Mouse (Mus musculus) cerebellum, adult 2 months (tissue): Measurements from ENCODE around the gene Krtap12-1. TPM values are rescaled to one million over a fixed set of nuclear protein-coding genes. Genes with fewer than 3 reads are reported as not detected.
"Not testable (repeated sequence)": the region's sequence is repeated elsewhere in the genome, so short reads cannot be mapped to it uniquely, and the experiment has no call there.

Experiments used
- DNase-seq, 2 experiments: peaks; one replicate each; pipeline ENCODE4 v3.0.0; 2021
- H3K27ac ChIP-seq: fragments of 200-500 bp; 2 replicates; pipeline ENCODE4 v1.5.1; 2012; ENCODE audit warnings: low read length, control low read depth, inconsistent platforms; ENCODE audit not compliant: insufficient read depth
- H3K27me3 ChIP-seq: fragments of 200-500 bp; 2 replicates; pipeline ENCODE4 v1.6.1; 2012; ENCODE audit warnings: inconsistent platforms, mild to moderate bottlenecking, low read length, moderate library complexity; ENCODE audit not compliant: control insufficient read depth, insufficient read depth
- H3K4me1 ChIP-seq: fragments of 200-500 bp; 2 replicates; pipeline ENCODE4 v1.6.1; 2011; ENCODE audit warnings: low read length; ENCODE audit not compliant: control insufficient read depth, insufficient read depth
- H3K4me3 ChIP-seq: fragments of 200-500 bp; replicated peaks from 2 replicates; pipeline ENCODE3; 2011; ENCODE audit warnings: mild to moderate bottlenecking, low read depth, low read length, control low read depth; ENCODE audit not compliant: insufficient read depth
- CTCF ChIP-seq: fragments of 200-500 bp; IDR thresholded peaks from 2 replicates; pipeline ENCODE4 v1.5.1; 2011; ENCODE audit warnings: low read depth, mild to moderate bottlenecking, control low read depth, low read length, moderate library complexity, borderline replicate concordance; ENCODE audit not compliant: insufficient read depth
- POLR2A ChIP-seq: fragments of 200-500 bp; IDR thresholded peaks from 2 replicates; pipeline ENCODE4 v1.6.1; 2011; ENCODE audit warnings: low read length, control low read depth, borderline replicate concordance; ENCODE audit not compliant: insufficient read depth
- WGBS: fragments of 180-500 bp; shearing (Covaris S2); methylation state at CpG from one replicate; pipeline ENCODE4 v1.1.7; 2018; 5-methylcytosine and 5-hydroxymethylcytosine counted together
- polyA plus RNA-seq: library from polyadenylated mRNA; depleted of rRNA; stranded (reverse); fragments of >200 nt; gene quantifications from 2 replicates; pipeline ENCODE4 v1.2.3, GENCODE M21; 2012; rRNA removed

Gene Krtap12-1
- polyA plus RNA-seq, 1 experiment: not detected

DNA sequence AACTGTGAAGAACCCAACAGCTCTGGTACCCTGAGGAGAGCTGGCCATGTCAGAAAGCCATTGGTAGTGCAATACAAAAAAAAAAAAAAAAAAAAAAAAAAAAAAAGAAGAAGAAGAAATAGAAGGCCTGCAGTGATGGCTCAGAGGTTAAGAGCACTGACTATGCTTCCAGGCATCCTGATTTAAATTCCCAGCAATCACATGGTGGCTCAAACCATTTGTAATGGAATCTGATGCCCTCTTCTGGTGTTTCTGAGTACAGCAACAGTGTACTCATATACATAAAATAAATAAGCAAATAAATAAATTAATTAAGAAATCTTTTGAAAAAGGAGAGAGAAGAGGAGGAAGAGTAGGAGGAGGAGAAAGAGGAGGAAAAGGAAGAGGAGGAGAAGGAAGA lies 33.0 kb downstream of the Krtap12-1 start:
- TF ChIP-seq CTCF: no peak
- no peak for TF ChIP-seq POLR2A
- Histone ChIP-seq H3K4me1 (no peaks in the 10 kb centered on the region), H3K27me3 (no peaks in the 10 kb centered on the region), H3K27ac (no peak overlapping the region), H3K4me3 (no peak overlapping the region)
- DNase-seq: no peak

DNA sequence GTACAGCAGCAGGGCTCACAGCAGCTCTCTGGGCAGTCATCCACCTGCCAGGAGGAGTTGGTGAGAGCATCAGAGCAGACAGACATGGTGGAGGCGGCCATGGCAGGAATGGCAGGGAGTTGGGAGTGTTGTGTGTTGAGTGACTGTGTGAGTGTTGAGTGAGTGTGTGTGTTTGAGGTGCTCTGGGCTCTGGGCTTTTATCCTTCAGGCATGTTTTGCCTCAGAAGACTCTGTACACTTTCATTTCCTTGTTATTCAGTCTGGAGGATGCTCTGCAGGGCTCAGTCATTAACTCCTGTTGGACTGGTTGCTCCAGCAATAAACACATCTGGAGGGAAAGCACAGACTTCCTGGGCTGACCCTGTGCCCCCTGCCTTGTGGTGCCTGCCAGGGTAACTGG lies 39.2 kb downstream of the Krtap12-1 start, which contains the start of gene Gm3233:
Gene Gm3233, minus strand, starts transcription at position 101 of the 400 bp plus-strand sequence.
- H3K27ac ChIP-seq, H3K27me3 ChIP-seq, DNase-seq, H3K4me1 ChIP-seq, H3K4me3 ChIP-seq: not testable (repeated sequence)
- WGBS: 33% methylated on average over 1 of the region's 1 CpGs

GRCm38 (mm10) chr10:77769727-77770126 lies 49.3 kb downstream of the Krtap12-1 start:
- 96% methylated on average over 1 of the region's 1 CpGs for WGBS
- no peak overlapping the region for H3K4me3 ChIP-seq
- no peaks in the 10 kb centered on the region for H3K27me3 ChIP-seq
- H3K4me1 ChIP-seq: no peaks in the 10 kb centered on the region
- TF ChIP-seq CTCF: no peak
- no peak for TF ChIP-seq POLR2A
- H3K27ac ChIP-seq: no peak overlapping the region
- no peak for DNase-seq

Other genes with a start within 250 kb of the Krtap12-1 start
- gene Fam207a, start 204.8 kb upstream of the Krtap12-1 start, polyA plus RNA-seq: 36.5 and 39.0 TPM in 2 replicates
- 2.3 and 2.4 TPM in 2 replicates for gene Itgb2, start 190.3 kb upstream of the Krtap12-1 start, polyA plus RNA-seq
- 113 and 118 TPM in 2 replicates for gene Pttg1ip, start 138.9 kb upstream of the Krtap12-1 start, polyA plus RNA-seq
- gene Sumo3, start 114.5 kb upstream of the Krtap12-1 start, polyA plus RNA-seq: 301 and 310 TPM in 2 replicates
- 33.8 and 37.7 TPM in 2 replicates for gene Gm49325, start 114.4 kb upstream of the Krtap12-1 start, polyA plus RNA-seq
- gene Ube2g2, start 98.3 kb upstream of the Krtap12-1 start, polyA plus RNA-seq: 37.5 and 39.5 TPM in 2 replicates
- gene Tspear, start 34.0 kb upstream of the Krtap12-1 start, polyA plus RNA-seq: 0.59 and 0.79 TPM in 2 replicates
- not detected in 2 replicates for gene Gm19402, start 29.8 kb upstream of the Krtap12-1 start, polyA plus RNA-seq
- gene Gm9508, start 23.4 kb upstream of the Krtap12-1 start, polyA plus RNA-seq: not detected in 2 replicates
- gene Gm10272, start 14.0 kb upstream of the Krtap12-1 start, polyA plus RNA-seq: not detected in 2 replicates
- gene Gm10024, start 9.1 kb upstream of the Krtap12-1 start, polyA plus RNA-seq: 0.32 TPM in 1 of 2 replicates, not detected in the other
- gene Gm10142, start 4.8 kb upstream of the Krtap12-1 start, polyA plus RNA-seq: not detected in 2 replicates
- gene Gm10100, start 5.9 kb downstream of the Krtap12-1 start, polyA plus RNA-seq: not detected in 2 replicates
- not detected in 2 replicates for gene Gm18596, start 22.0 kb downstream of the Krtap12-1 start, polyA plus RNA-seq
- gene Gm9736, start 30.8 kb downstream of the Krtap12-1 start, polyA plus RNA-seq: not detected in 2 replicates
- gene Gm3233, start 39.1 kb downstream of the Krtap12-1 start, polyA plus RNA-seq: not detected in 2 replicates
- gene Gm3238, start 50.7 kb downstream of the Krtap12-1 start, polyA plus RNA-seq: not detected in 2 replicates
- not detected in 2 replicates for gene Gm7138, start 56.3 kb downstream of the Krtap12-1 start, polyA plus RNA-seq
- not detected in 2 replicates for gene Gm3250, start 61.9 kb downstream of the Krtap12-1 start, polyA plus RNA-seq
- not detected in 2 replicates for gene Gm7137, start 67.6 kb downstream of the Krtap12-1 start, polyA plus RNA-seq
- not detected in 2 replicates for gene Gm9639, start 74.5 kb downstream of the Krtap12-1 start, polyA plus RNA-seq
- gene Gm19668, start 78.5 kb downstream of the Krtap12-1 start, polyA plus RNA-seq: not detected in 2 replicates
- not detected in 2 replicates for gene Gm9507, start 91.2 kb downstream of the Krtap12-1 start, polyA plus RNA-seq
- not detected in 2 replicates for gene Gm2696, start 94.1 kb downstream of the Krtap12-1 start, polyA plus RNA-seq
- not detected in 2 replicates for gene Krtap10-4, start 106.5 kb downstream of the Krtap12-1 start, polyA plus RNA-seq
- gene Krtap10-10, start 115.3 kb downstream of the Krtap12-1 start, polyA plus RNA-seq: not detected in 2 replicates
- gene Gm36176, start 126.2 kb downstream of the Krtap12-1 start, polyA plus RNA-seq: not detected in 2 replicates
- gene Gm10318, start 132.3 kb downstream of the Krtap12-1 start, polyA plus RNA-seq: not detected in 2 replicates
- not detected in 2 replicates for gene Gm3285, start 141.4 kb downstream of the Krtap12-1 start, polyA plus RNA-seq
- gene Lrrc3, start 181.9 kb downstream of the Krtap12-1 start, polyA plus RNA-seq: 1.5 and 1.8 TPM in 2 replicates
- 29.8 and 32.5 TPM in 2 replicates for gene Trpm2, start 250.0 kb downstream of the Krtap12-1 start, polyA plus RNA-seq